Mouse (Mus musculus) cortical plate, adult 2 months (tissue): ENCODE results near the gene Unc5a.

Experiments
- CTCF ChIP-seq: fragments of 200-500 bp; IDR thresholded peaks from 2 replicates; pipeline ENCODE4 v1.5.1; 2011; ENCODE audit warnings: mild to moderate bottlenecking, control low read depth, low read length; ENCODE audit not compliant: insufficient read depth; ENCODE audit errors: extremely low read depth
- POLR2A ChIP-seq: fragments of 200-500 bp; IDR thresholded peaks from 2 replicates; pipeline ENCODE4 v1.6.1; 2011; ENCODE audit warnings: mild to moderate bottlenecking, low read length, control low read depth; ENCODE audit not compliant: insufficient read depth; ENCODE audit errors: extremely low read depth

DNA sequence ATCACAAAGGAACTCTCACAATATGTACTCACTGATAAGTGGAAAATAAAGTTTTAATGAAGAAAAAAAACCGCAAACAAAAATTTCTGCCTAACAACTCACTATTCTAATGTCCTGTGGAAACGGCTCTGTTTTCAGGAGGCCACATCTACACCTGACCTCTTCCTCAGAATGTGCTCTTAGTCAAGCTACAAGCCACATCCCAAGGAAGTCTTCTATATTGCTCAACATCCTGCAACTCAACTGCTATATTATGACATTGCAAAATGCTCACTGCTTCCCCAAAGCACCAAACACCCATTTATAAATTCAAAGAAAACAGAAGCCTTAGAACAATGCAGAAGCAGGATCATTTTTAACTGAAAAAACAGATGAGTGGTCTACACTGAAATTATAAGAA is 90.8 kb downstream of the Unc5a start:
- TF ChIP-seq CTCF (no peak), POLR2A (no peak)
